ENCODE assay signal across 10 mouse cellular contexts in genomic region chr12:80090529-80090928, GRCm38 (mm10). TPM values are rescaled to one million over a fixed set of nuclear protein-coding genes. Genes with fewer than 3 reads are reported as not detected.
DNase-seq lines count a peak whose midpoint lies in the region; ATAC-seq lines count a peak whose summit lies in the region.
"Had no signal": no experiment of that assay in that cellular context is flagged by ENCODE, and none has a peak within 500 bp of the region (broad histone marks: within the 10 kb centered on the region; RNA-seq: fewer than 3 reads in every experiment).

No protein-coding gene starts in this region.

- H3K27ac ChIP-seq in embryonic facial prominence, embryonic 14.5 days (replicated peaks; ENCODE audit: low read depth, low read length) = 0 out of 2 replicates have a peak overlapping the region, but pooled peaks have one; percentile 28
- peak overlapping the region; percentile 74; the same call in 1 of the 2 replicates for H3K27ac ChIP-seq in kidney, embryonic 14.5 days (ENCODE audit: low read depth, low read length)
- peak overlapping the region; percentile 36; the same call in 1 of the 2 replicates for H3K27ac ChIP-seq in lung, embryonic 16.5 days (ENCODE audit: low read length)

- no peaks in the 10 kb centered on the region for H3K9me3 ChIP-seq in embryonic facial prominence, embryonic 14.5 days (ENCODE audit: control insufficient read depth, low read length)
- H3K9me3 ChIP-seq in kidney, embryonic 14.5 days (ENCODE audit: control insufficient read depth, low read length) = no peaks in the 10 kb centered on the region
- H3K9me3 ChIP-seq in lung, embryonic 16.5 days (ENCODE audit: control insufficient read depth, low read length) = no peaks in the 10 kb centered on the region
- H3K9me3 ChIP-seq: liver, embryonic 13.5 days had no signal

- no peaks in the 10 kb centered on the region for H3K36me3 ChIP-seq in embryonic facial prominence, embryonic 14.5 days (ENCODE audit: control insufficient read depth, insufficient read depth, low read length)
- no peaks in the 10 kb centered on the region for H3K36me3 ChIP-seq in kidney, embryonic 14.5 days (ENCODE audit: control insufficient read depth, insufficient read depth, low read length)
- H3K36me3 ChIP-seq in lung, embryonic 16.5 days (ENCODE audit: control insufficient read depth, insufficient read depth, low read length) = no peaks in the 10 kb centered on the region
- H3K36me3 ChIP-seq: liver, embryonic 13.5 days had no signal

- ATAC-seq in embryonic facial prominence, embryonic 14.5 days (ENCODE audit: low read depth) = no peak
- ATAC-seq in kidney, embryonic 14.5 days (ENCODE audit: low FRiP score, low TSS enrichment) = no peak
- peak; percentile 44; the same call in 1 of the 2 replicates for ATAC-seq in lung, embryonic 16.5 days (ENCODE audit: low read depth)
- ATAC-seq in monocyte, adult 5-6 weeks (replicated peaks; ENCODE audit: insufficient number of reproducible peaks, low FRiP score, low TSS enrichment, poor library complexity, severe bottlenecking) = no peak

- no peak overlapping the region for H3K9ac ChIP-seq in embryonic facial prominence, embryonic 14.5 days (ENCODE audit: low read depth, low read length)
- no peak overlapping the region for H3K9ac ChIP-seq in kidney, embryonic 14.5 days (ENCODE audit: low read depth, low read length)
- H3K9ac ChIP-seq in lung, embryonic 16.5 days (ENCODE audit: low read length) = no peak overlapping the region
- H3K9ac ChIP-seq: liver, embryonic 13.5 days had no signal

- 64% methylated on average over 5 of the region's 5 CpGs for WGBS in embryonic facial prominence, embryonic 14.5 days
- WGBS in kidney, embryonic 14.5 days = 57% methylated on average over 5 of the region's 5 CpGs
- WGBS in lung, embryonic 16.5 days = 61% methylated on average over 5 of the region's 5 CpGs

- H3K4me1 ChIP-seq in embryonic facial prominence, embryonic 14.5 days (ENCODE audit: control insufficient read depth, insufficient read depth, low read length) = peaks cover 8% of the 10 kb centered on the region
- H3K4me1 ChIP-seq in kidney, embryonic 14.5 days (ENCODE audit: control insufficient read depth, insufficient read depth, low read length) = peaks cover 29% of the 10 kb centered on the region
- peaks cover 13% of the 10 kb centered on the region for H3K4me1 ChIP-seq in lung, embryonic 16.5 days (replicated peaks; ENCODE audit: control insufficient read depth, insufficient read depth, low read length)

- H3K4me2 ChIP-seq in embryonic facial prominence, embryonic 14.5 days (ENCODE audit: low read depth, low read length) = no peak overlapping the region
- H3K4me2 ChIP-seq in kidney, embryonic 14.5 days (replicated peaks; ENCODE audit: low read depth, low read length) = no peak overlapping the region
- no peak overlapping the region for H3K4me2 ChIP-seq in lung, embryonic 16.5 days (ENCODE audit: low read depth, low read length)

- no peaks in the 10 kb centered on the region for H3K27me3 ChIP-seq in embryonic facial prominence, embryonic 14.5 days (replicated peaks; ENCODE audit: control insufficient read depth, insufficient read depth, low read length)
- H3K27me3 ChIP-seq in kidney, embryonic 14.5 days (ENCODE audit: control insufficient read depth, insufficient read depth, low read length) = no peaks in the 10 kb centered on the region
- H3K27me3 ChIP-seq in lung, embryonic 16.5 days (ENCODE audit: control insufficient read depth, insufficient read depth, low read depth, low read length) = no peaks in the 10 kb centered on the region
- H3K27me3 ChIP-seq: liver, embryonic 13.5 days had no signal

- intact Hi-C loops in left cerebral cortex, postnatal 4 days (cut with DNase I) = no loop called here

- no peak overlapping the region for H3K4me3 ChIP-seq in embryonic facial prominence, embryonic 14.5 days (ENCODE audit: low read depth, low read length)
- no peak overlapping the region for H3K4me3 ChIP-seq in kidney, embryonic 14.5 days (ENCODE audit: low read length)
- no peak overlapping the region for H3K4me3 ChIP-seq in lung, embryonic 16.5 days (ENCODE audit: low read length)
- H3K4me3 ChIP-seq: liver, embryonic 13.5 days had no signal

- DNase-seq in adrenal gland, postnatal 36 days = peak; percentile 21 to 36
- DNase-seq in adrenal gland, postnatal 4 days (ENCODE audit: low spot score in 2 of 2) = no peak
- no peak for DNase-seq in embryonic facial prominence, embryonic 14.5 days (ENCODE audit: low spot score)
- no peak for DNase-seq in MN1 (ENCODE audit: low spot score)
- DNase-seq in left cerebral cortex, postnatal 4 days = no peak
- DNase-seq: cerebellum, postnatal 36 days had no signal

RNA-seq across cellular contexts. Expression of gene Zfp36l1, which starts 22.3 kb away (rescaled TPM):
- total RNA-seq in adrenal gland, postnatal 36 days (2021) = 100 to 1,000 TPM; 230 to 283 TPM
- 100 to 1,000 TPM; 264 to 275 TPM for total RNA-seq in adrenal gland, postnatal 4 days (2021)
- polyA plus RNA-seq in embryonic facial prominence, embryonic 14.5 days (2014; fragmentation: Nextera tagmentation; extraction: Ambion mirVana) = 145 and 151 TPM in 2 replicates
- 166 and 175 TPM in 2 replicates for polyA plus RNA-seq in kidney, embryonic 14.5 days (2014; fragmentation: Nextera tagmentation; extraction: Ambion mirVana)
- polyA plus RNA-seq in lung, embryonic 16.5 days (2015; fragmentation: Nextera tagmentation; extraction: Ambion mirVana) = 131 and 152 TPM in 2 replicates
- 10 to 100 TPM; 47.2 to 54.4 TPM for total RNA-seq in left cerebral cortex, postnatal 4 days (2021)
- 42.9 to 74.7 TPM (median 44.7 TPM) in 3 replicates for total RNA-seq in monocyte, adult 5-6 weeks (2017)

Comparison
In these comparisons a context has a peak if more than half of its experiments do, and no peak if none do; other contexts are left out.
1. DNase-seq: peak in adrenal gland, postnatal 36 days (2 of 2); none in adrenal gland, postnatal 4 days (0 of 2), embryonic facial prominence, embryonic 14.5 days (single experiment), MN1 (single experiment) and left cerebral cortex, postnatal 4 days (single experiment).
2. Peak in every context shown above with its lines, with median percentiles within 50 percentile points of each other: H3K27ac ChIP-seq.